Mouse (Mus musculus) central nervous system, embryonic 11.5 days (tissue): ENCODE measurements around the gene Hmgb4. TPM values are rescaled to one million over a fixed set of nuclear protein-coding genes. Genes with fewer than 3 reads are reported as not detected.

Experiments used
- polyA plus RNA-seq: library from polyadenylated mRNA; depleted of rRNA; stranded (reverse); fragments of >200 nt; gene quantifications from 2 replicates; pipeline ENCODE4 v1.2.3, GENCODE M21; 2012; rRNA removed

Gene Hmgb4
- polyA plus RNA-seq: 0.12 TPM in 1 of 2 replicates, not detected in the other

DNA sequence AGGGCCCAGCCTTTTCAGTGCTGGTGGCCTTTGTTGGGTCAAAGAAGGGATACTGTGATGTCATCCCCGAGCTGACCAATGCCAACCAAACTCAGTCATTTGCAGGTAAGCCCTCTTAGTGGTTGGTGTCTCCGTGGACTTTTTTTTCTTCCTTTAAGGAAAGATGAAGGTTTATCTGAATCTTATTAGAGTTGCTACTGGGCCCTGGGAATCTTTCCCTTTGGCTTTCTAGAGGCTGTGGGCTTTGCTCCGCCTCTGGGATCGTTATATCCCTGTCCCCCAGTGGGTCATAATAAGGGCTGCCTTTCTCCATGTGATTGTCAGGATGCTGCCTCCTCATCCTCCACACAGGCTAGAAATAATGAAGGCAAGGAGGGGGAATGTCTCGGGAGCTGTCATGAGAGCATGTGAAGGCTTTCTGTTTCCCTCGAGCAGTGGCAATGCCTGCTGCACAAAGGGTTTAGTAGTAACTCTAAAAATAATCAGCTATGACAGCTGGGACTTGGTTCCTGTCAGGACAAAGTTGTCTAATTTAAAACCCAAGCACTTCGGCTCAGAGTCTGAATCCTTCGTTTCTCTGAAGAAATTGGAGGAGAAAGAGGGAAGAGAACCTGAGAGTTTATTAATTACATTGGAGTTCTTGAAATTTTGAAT is at the start of gene Hmgb4:
TSS of gene Hmgb4 (minus strand) at position 51 of the 654 bp plus-strand sequence.

